Mouse (Mus musculus) gastrocnemius, adult 2 months (tissue): Measurements from ENCODE around the gene Ush2a. TPM values are rescaled to one million over a fixed set of nuclear protein-coding genes. Genes with fewer than 3 reads are reported as not detected.

Experiments used
- DNase-seq: peaks from one replicate; pipeline ENCODE4 v3.0.0; 2022
- H3K27ac ChIP-seq: fragments of 200-600 bp; 2 replicates; pipeline ENCODE4 v1.8.1; 2022; ENCODE audit warnings: mild to moderate bottlenecking
- H3K4me3 ChIP-seq: fragments of 200-600 bp; 2 replicates; pipeline ENCODE4 v1.8.1; 2022; ENCODE audit warnings: mild to moderate bottlenecking, moderate library complexity
- CTCF ChIP-seq: fragments of 200-600 bp; IDR thresholded peaks from 2 replicates; pipeline ENCODE4 v1.8.1; 2022; ENCODE audit warnings: antibody characterized with exemption, mild to moderate bottlenecking, moderate library complexity
- intact Hi-C: fragments of 180-260 bp; cut with DNase I; formaldehyde crosslinking; loops from one replicate; pipeline ENCODE4 v1.15.1; 2025
- total RNA-seq, 2 experiments: library from RNA; stranded (reverse); gene quantifications; 2 replicates each; pipeline ENCODE4 v1.2.3; 2021

The Ush2a gene
- total RNA-seq, 2 experiments from 2014 or later = not detected

DNA sequence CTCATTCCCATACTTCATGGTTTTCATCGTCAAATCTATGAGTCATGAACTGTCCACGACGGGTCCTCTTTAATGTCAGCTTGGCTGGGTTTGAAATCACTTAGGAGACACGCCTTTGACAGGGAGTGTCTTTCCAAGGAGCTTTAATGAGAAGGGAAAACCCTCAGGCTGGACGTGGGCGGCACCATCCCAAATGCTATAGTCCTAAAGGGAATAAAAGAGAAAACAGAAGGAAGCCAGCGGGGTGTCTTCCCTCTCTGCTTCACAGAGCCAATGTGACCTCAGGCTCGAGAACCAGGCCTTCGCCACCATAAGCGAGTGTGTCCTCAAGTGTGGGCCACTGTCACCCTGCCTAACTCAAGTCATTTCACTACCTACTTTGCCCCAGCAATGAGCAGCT lies 523.2 kb downstream of the Ush2a start:
- no peak for TF ChIP-seq CTCF
- no peak overlapping the region for H3K27ac ChIP-seq
- intact Hi-C loops = no loop called here
- DNase-seq = no peak
- H3K4me3 ChIP-seq = no peak overlapping the region

DNA sequence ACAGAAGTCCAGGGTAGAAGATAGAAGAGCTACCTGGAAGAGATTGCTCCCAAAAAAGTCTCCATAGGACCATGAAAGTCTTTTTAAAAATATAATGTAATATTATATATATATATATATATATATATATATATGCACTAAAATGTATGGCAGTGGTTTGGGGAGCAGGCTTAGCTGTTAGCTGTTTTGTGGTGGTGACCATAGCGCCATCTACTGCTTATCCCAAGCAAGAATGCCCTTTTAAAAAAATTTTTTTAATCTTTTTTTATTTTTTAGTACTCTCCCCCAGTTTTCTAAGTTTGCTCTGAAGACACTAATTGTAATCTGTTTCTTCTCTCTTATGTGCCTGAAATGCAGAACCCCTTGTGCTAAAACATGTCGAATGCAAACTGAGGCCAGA lies 543.2 kb downstream of the Ush2a start:
- H3K4me3 ChIP-seq = no peak overlapping the region
- no peak for DNase-seq
- H3K27ac ChIP-seq = no peak overlapping the region
- intact Hi-C loops = no loop called here
- TF ChIP-seq CTCF = peak; percentile 53

- no peak for TF ChIP-seq CTCF
Observed at GRCm38 (mm10) chr1:188805852-188806251, 544.0 kb downstream of the Ush2a start.

DNA sequence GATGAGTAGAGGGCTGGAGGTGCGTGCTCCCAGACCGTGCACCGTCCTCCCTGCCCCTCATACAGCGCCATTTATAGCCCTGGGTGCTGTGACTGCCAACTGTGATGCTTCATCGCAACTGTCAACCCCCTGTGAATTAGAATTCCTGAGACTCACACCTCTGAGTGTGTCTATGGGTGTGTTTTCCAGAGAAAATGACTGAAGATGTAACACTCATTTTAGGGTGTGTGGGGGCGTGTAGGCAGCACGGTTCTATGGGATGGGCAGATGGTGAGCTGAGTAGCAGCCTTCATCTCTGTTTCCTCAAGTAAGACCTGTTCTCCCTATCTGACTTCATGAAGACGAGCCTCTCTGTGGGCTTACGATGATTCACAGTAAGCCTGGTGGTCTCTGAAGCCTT lies 548.8 kb downstream of the Ush2a start:
- intact Hi-C loops = no loop called here
- TF ChIP-seq CTCF = no peak
- DNase-seq = no peak
- H3K4me3 ChIP-seq = no peak overlapping the region
- H3K27ac ChIP-seq = no peak overlapping the region

More at GRCm38 (mm10) chr1:188805852-188806251, 544.0 kb downstream of the Ush2a start:
- no peak for DNase-seq
- no peak overlapping the region for H3K4me3 ChIP-seq
- intact Hi-C loops = no loop called here
- no peak overlapping the region for H3K27ac ChIP-seq

- no peak for DNase-seq
- Histone ChIP-seq H3K4me3 (no peak overlapping the region), H3K27ac (no peak overlapping the region)
- TF ChIP-seq CTCF = no peak
- intact Hi-C loops = no loop called here
Observed at GRCm38 (mm10) chr1:188815072-188815471, 553.2 kb downstream of the Ush2a start.

DNA sequence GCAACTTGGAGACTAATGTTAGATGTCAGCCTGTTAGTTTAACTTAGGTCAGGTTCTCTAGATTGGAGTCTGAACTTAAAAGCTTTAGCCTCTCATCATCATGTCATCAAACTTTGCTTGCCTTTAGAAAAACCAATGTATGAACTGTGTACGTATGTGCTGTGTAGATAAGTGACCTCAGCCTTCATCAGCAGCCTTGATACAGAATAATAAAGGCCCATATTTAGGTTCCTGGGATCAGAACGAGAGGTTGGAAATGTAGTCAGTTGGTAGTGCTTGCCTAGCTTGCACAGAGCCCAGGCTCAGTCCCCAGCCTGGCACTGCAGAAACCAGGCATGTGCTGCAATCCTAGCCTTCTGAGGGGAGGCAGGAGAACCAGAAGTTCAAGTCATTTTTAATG lies 562.4 kb downstream of the Ush2a start:
- no peak overlapping the region for H3K4me3 ChIP-seq
- no peak for DNase-seq
- no peak for TF ChIP-seq CTCF
- no peak overlapping the region for H3K27ac ChIP-seq
- intact Hi-C loops = no loop called here

GRCm38 (mm10) chr1:188824878-188825532 lies 563.2 kb downstream of the Ush2a start:
- Histone ChIP-seq H3K27ac (no peak overlapping the region), H3K4me3 (no peak overlapping the region)
- intact Hi-C loops = no loop called here
- no peak for TF ChIP-seq CTCF
- no peak for DNase-seq

GRCm38 (mm10) chr1:188830527-188831407 lies 568.9 kb downstream of the Ush2a start:
- no peak for TF ChIP-seq CTCF
- no peak overlapping the region for H3K27ac ChIP-seq
- no peak for DNase-seq
- intact Hi-C loops = no loop called here
- H3K4me3 ChIP-seq = no peak overlapping the region

DNA sequence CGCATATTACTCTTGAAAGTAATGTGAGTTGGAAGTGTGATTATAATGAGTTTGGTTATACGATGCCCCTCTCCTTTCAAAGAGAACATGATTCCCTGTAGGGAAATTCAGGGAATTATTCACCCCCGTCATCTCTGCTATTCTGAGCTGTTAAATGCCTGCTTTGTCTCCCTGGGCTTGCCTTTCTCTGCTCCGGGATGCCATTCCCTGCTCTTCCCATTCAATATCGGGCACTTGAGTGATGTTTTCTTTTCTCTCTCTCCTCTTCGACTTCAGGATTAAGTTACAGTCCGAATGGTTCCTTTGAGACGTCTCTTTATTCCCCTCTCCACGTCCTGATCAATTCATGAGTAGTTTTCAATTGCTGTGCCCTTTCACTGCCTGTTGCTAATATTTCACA lies 572.1 kb downstream of the Ush2a start:
- H3K27ac ChIP-seq = no peak overlapping the region
- DNase-seq = no peak
- TF ChIP-seq CTCF = no peak
- H3K4me3 ChIP-seq = no peak overlapping the region
- intact Hi-C loops = no loop called here

GRCm38 (mm10) chr1:188834770-188835169 lies 572.9 kb downstream of the Ush2a start:
- no peak for TF ChIP-seq CTCF
- H3K4me3 ChIP-seq = no peak overlapping the region
- no peak overlapping the region for H3K27ac ChIP-seq
- DNase-seq = no peak
- intact Hi-C loops = no loop called here

DNA sequence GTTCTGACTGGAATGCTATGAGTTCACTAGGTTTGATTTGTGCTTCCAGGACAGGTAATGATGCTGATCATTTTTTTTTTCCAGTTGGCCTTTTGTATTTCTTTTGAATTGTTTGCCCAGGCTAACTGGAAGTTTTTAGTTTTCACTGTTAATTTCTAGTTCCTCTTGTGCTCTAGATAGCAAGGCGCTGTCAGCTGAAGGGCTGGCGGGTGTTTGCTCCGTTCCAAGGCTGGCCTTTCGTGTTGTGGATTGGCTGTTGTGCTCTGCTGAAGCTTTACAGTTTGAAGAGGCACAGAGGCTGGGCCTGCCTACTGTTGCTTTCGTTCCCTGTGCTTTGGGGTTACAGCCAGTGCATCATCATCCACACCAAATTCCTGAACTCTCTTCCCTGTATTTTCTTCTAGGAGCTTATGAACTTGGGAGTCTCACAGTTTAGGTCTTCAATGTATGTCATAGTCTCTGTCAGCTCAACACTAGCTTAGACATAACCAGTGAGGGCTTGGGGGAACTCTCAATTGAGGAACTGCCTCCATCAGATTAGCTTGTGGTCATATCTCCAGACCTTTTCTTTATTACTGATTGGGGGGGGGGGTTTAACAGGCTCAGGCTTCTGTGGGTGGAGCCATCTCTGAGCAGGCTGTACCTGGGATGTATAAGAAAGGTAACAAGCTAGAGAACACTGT lies 575.9 kb downstream of the Ush2a start:
- Histone ChIP-seq H3K4me3 (no peak overlapping the region), H3K27ac (no peak overlapping the region)
- intact Hi-C loops = no loop called here
- TF ChIP-seq CTCF = no peak
- no peak for DNase-seq

DNA sequence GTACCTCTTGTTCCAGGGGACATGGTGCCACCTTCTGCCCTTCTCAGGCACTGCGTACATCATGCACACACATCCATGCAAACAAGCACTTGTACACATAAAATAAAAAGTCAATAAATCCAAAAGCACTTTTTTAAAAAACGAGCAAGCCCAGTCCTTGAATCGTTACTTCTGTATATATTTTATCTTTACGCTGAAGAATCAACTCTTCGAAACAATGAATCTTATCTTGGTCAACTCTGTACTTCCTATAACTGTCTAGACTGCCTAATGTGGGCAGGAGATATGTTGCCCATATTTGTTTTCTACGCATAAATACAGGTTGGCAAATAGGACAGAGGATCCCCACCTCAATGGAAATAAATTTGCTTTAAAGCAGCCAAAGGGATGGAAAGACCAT lies 585.4 kb downstream of the Ush2a start:
- H3K27ac ChIP-seq = no peak overlapping the region
- TF ChIP-seq CTCF = no peak
- no peak overlapping the region for H3K4me3 ChIP-seq
- no peak for DNase-seq
- intact Hi-C loops = no loop called here

DNA sequence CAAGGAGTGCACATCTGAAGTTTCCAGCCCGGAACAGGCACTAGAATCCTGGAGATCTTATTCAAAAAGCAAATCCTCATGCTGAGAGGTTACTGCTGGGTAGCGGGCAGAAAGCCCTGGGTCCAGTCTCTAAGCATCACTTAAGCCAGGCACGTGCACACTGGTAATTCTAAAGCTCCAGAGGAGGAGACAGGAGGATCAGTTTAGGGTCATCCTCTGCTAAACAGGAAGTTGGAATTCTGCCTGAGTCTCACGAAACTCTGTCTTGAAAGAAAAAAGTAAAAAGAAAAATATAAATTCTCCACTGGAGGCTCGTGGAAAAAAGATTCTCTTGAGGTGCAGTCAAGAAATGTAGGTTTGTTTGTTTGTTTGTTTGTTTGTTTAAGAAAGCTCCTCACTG lies 591.0 kb downstream of the Ush2a start:
- TF ChIP-seq CTCF = no peak
- H3K4me3 ChIP-seq = no peak overlapping the region
- intact Hi-C loops = no loop called here
- no peak overlapping the region for H3K27ac ChIP-seq
- no peak for DNase-seq
